Mouse (Mus musculus) myocyte (in vitro differentiated cells): ENCODE measurements at regions not wholly inside any gene's neighbourhood (a gene's known extent, or its start where the extent isn't known, plus 50 kb on each side); places are given as distances from the start of the nearest gene placed in this dataset.

Experiments used
- CEBPB ChIP-seq: IDR thresholded peaks from 2 replicates; pipeline ENCODE4 v1.6.1; 2011; ENCODE audit warnings: mild to moderate bottlenecking, moderate library complexity; ENCODE audit not compliant: poor library complexity, insufficient read depth, severe bottlenecking
- E2F4 ChIP-seq: IDR thresholded peaks from one replicate; pipeline ENCODE4 v1.6.1; 2011; ENCODE audit warnings: mild to moderate bottlenecking, control low read depth, moderate library complexity; ENCODE audit not compliant: insufficient read depth
- MAX ChIP-seq: IDR thresholded peaks from one replicate; pipeline ENCODE4 v1.6.1; 2011; ENCODE audit warnings: low read depth, mild to moderate bottlenecking, control low read depth
- MYOD1 ChIP-seq, 3 experiments: IDR thresholded peaks; one replicate each; pipeline ENCODE4 v1.6.1; 2011; ENCODE audit warnings: control low read depth in 2 of 3, low read depth in 2 of 3, mild to moderate bottlenecking in 2 of 3, moderate library complexity in 1 of 3; ENCODE audit not compliant: insufficient read length in 2 of 3, control insufficient read depth in 1 of 3
- MYOG ChIP-seq, 3 experiments: IDR thresholded peaks; one replicate each; pipeline ENCODE4 v1.6.1; 2011; ENCODE audit warnings: control low read depth in 2 of 3, low read depth in 2 of 3, mild to moderate bottlenecking in 2 of 3; ENCODE audit not compliant: insufficient read length in 2 of 3, control insufficient read depth in 1 of 3, insufficient read depth in 1 of 3
- POLR2A ChIP-seq: IDR thresholded peaks from one replicate; pipeline ENCODE4 v1.6.1; 2011; ENCODE audit warnings: low read depth, mild to moderate bottlenecking, control low read depth, moderate library complexity; ENCODE audit not compliant: insufficient read length
- POLR2AphosphoS2 ChIP-seq: IDR thresholded peaks from one replicate; pipeline ENCODE4 v1.6.1; 2011; ENCODE audit warnings: low read depth, control low read depth; ENCODE audit not compliant: insufficient read length
- TCF12 ChIP-seq: IDR thresholded peaks from one replicate; pipeline ENCODE4 v1.6.1; 2011; ENCODE audit warnings: mild to moderate bottlenecking, control low read depth; ENCODE audit not compliant: poor library complexity, insufficient read depth, severe bottlenecking
- TCF3 ChIP-seq: IDR thresholded peaks from one replicate; pipeline ENCODE4 v1.6.1; 2011; ENCODE audit warnings: low read depth, control low read depth; ENCODE audit not compliant: insufficient read length
- USF1 ChIP-seq: IDR thresholded peaks from one replicate; pipeline ENCODE4 v1.6.1; 2011; ENCODE audit warnings: low read depth, mild to moderate bottlenecking, control low read depth, moderate library complexity

GRCm38 (mm10) chr9:98667072-98667471 lies 65.6 kb upstream of the Mrps22 start:
- TF ChIP-seq E2F4 (no peak), POLR2A (no peak), MYOG (IDR thresholded peaks at IDR 0.05; ENCODE audit: control insufficient read depth in 1 of 3, insufficient read depth in 1 of 3, insufficient read length in 2 of 3, low read depth in 2 of 3) (no peak), USF1 (no peak), POLR2AphosphoS2 (no peak), TCF3 (no peak), MAX (no peak), TCF12 (no peak), CEBPB (no peak), MYOD1 (IDR thresholded peaks at IDR 0.05; ENCODE audit: control insufficient read depth in 1 of 3, insufficient read length in 2 of 3, low read depth in 2 of 3) (no peak)
